Mouse (Mus musculus): ENCODE data around the gene Tsga10.
A peak's percentile ranks its signal among the peaks of the same experiment; 100 is the strongest.

Gene Tsga10

DNA sequence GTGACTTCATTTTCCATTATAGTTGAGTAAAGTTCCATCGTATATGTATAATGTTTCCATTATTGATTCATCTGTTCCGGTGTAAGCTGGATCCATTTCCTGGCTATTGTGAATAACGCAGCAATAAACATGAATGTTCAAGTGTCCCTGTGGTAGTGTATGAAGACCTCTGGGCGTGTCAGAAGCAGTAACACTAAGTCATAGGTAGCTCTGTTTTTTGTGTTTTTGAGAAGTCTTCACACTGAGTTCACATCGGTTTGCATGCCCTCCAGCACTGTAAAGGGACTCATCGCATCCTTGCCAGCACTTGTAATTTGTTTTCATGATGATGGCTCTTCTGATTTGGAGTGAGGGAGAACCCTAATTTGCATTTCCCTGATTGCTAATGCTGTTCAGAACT lies at the start of gene Tsga10:
Gene Tsga10, minus strand, starts transcription at position 144 of the 400 bp plus-strand sequence.
- no peak for DNase-seq (ENCODE audit: low read depth, low spot score)

DNA sequence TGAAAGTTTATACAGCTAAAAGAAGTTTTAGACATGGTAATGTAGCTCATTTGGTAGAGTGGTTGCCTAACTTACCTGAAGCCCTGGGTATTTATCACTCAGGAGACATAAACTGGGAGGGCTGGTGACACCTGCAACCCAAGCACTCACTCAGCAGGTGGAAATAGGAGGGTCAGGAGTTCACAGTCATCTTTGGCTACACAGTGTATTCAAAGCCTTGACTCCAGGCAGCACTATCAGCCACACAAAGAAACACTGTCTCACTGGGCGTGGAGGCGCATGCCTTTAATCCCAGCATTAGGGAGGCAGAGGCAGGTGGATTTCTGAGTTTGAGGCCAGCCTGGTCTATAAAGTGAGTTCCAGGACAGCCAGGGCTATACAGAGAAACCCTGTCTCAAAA lies 46.5 kb upstream of the Tsga10 start:
- DNase-seq (ENCODE audit: low read depth, low spot score): no peak

DNA sequence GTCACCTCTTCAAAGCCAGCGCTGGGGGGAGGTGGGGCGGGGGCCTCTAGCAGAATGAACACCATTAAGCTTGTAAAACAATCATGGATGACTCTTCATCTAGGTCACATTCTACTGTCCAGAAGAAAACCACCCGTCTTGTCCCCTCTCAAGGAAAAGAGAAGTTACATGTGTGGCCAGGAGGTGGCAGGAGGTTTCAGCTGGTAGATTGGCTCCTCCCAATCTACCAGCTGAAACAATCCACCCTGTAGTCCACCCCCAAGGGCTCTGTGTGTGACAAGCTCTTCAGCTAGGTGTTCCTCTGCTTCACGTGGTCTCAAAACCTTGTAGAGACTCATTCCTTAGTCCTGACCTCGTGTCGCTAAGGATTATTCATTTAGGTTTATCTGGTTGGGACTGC lies 36.9 kb upstream of the Tsga10 start:
- no peak for DNase-seq (ENCODE audit: low read depth, low spot score)

DNA sequence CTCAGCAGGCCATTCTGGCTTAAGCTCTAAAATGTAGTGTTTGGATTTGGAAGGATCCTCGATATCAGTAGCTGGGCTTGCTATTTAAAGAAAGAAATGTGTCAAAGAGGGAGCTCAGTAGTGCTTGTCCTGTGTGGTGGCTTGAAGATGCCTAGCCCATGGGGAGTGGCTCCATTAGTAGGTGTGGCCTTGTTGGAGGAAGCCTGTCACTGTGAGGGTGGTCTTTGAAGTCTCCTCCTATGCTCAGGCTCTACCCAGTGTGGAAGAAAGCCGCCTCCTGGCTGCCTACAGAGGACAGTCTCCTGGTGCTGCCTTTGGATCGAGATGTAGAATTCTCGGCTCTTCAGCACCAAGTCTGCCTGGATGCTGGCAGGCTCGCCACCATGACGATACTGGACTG lies 34.1 kb upstream of the Tsga10 start:
- no peak for DNase-seq (ENCODE audit: low read depth, low spot score)

DNA sequence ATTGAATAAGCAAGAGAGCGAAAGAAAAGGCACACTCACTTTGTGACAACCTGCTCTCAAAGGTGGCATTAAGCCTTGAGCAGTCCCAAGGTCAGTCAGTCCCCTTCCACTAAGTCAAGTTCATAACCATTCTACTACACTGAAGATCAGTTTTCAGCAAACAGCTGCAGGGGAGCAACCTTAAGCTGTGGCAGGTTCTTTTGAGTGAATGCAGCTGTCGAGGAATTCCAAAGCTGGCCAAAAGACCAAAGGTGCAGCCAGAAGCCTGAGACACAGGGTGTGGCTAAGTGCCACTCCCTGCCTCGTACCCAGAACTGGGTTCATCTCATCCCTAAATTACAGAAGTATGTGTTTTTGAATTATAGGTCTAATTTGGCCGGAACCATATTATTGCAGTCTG lies 33.6 kb upstream of the Tsga10 start:
- no peak for DNase-seq (ENCODE audit: low read depth, low spot score)

DNA sequence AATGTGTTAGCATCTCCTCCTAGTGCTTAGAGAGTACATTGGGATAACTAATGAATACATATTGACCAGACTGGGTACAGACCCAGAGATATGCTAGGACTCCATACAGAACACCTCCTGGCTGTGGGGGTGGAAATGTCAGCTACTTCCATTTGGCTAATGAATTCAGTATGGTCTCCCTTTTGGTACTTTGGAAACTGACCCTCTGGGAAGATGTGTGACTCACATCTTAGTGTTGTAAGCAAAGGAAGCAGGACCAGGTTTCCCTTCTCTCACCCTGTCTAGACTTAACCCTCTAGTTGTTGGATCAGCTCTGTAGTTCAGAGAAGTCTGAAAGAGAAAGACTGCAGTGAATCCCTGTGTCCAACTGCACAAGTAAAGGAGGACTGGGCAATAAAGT lies 28.4 kb upstream of the Tsga10 start:
- DNase-seq (ENCODE audit: low read depth, low spot score): no peak

GRCm38 (mm10) chr1:37891400-37891799 lies 25.2 kb upstream of the Tsga10 start:
- DNase-seq (ENCODE audit: low read depth, low spot score): no peak

- DNase-seq (ENCODE audit: low read depth, low spot score): peak; percentile 84
Measured at GRCm38 (mm10) chr1:37890025-37890652, 23.9 kb upstream of the Tsga10 start, which contains the start of the genes Mitd1 and Mrpl30. Mitd1 (minus strand) TSS chr1:37890411. Mrpl30 (plus strand) TSS chr1:37890477.

- no peak for DNase-seq (ENCODE audit: low read depth, low spot score)
Measured at GRCm38 (mm10) chr1:37889206-37889605, 23.0 kb upstream of the Tsga10 start.

DNA sequence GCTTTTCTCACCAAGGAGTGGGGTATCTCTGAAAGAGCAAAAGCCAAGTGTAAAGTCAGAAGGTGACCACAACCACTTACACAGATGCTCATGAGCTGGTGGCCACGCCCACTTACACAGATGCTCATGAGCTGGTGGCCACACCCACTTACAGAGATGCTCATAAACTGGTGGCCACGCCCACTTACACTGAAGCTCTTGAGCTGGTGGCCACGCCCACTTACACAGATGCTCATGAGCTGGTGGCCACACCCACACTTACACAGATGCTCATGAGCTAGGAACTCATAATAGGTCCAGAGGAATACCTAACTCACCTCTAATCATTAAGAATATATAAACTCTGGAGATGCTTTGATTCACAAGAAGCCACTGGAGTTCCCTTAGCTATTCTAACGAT lies 18.2 kb upstream of the Tsga10 start:
- DNase-seq (ENCODE audit: low read depth, low spot score): no peak

- no peak for DNase-seq (ENCODE audit: low read depth, low spot score)
Measured at GRCm38 (mm10) chr1:37883411-37883810, 17.2 kb upstream of the Tsga10 start.

GRCm38 (mm10) chr1:37877736-37878460 lies 11.7 kb upstream of the Tsga10 start:
- DNase-seq (ENCODE audit: low read depth, low spot score): no peak

DNA sequence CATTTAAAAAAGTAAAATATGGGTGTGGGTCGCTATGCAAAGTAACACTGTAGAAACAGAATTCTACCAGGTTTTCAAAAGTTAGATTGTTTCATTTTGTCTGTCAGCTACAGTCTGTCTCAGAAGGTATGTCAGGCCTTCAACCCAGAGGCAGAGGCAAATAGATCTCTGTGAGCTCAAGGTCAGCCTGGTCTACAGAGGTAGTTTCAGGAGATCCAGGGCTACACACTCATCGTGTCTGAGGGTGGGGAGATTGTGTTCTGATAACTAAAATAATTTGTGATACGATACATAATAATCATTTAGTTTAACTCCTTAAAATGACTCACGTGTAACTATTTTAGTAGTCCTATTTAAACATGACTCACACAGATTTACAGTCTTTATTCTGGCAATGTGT lies 6.9 kb upstream of the Tsga10 start:
- no peak for DNase-seq (ENCODE audit: low read depth, low spot score)

DNA sequence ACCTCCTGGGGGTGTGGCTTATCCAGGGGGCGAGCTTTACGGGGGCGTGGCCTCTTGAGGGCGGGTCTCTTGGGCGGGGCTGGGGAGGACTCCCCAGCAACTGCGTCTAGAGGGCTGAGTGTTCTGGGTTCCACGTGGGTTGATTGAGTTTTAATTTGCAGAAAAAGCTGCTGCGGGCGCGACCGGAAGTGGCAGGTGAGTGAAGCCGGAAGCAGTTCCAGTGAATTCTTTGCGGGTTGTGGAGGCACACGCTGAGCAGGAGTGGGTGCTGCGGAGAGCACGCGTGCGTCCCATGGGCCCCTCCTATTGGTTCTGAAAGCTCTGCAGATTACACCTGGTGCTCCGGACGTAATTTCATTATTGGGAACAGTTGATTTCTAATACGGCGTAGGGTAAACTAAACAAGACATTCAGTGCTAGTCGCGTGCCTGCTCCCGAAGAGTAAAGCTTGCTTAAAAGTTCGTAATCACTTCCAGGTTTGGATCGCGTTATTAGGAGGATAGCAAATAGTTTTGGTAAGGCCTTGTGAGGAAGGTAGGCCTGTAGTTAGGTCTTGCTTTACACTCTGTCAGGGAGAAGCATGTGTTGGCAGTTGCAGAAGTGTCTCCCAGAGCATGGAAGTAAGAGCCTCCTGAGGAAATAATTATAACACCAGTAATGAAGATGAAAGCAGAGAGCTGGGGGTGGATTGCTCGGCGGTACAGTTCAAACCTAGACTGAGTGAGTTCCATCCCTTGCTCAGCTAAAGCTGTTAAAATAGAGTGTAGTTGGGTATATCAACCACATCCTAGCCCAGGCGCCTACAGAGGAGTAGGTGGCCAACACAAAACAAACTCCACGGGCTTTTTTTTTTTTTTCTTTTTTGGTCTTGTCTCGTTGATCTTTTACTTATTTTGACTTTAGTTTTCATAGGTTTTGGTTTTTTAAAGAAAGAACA lies 6.2 kb upstream of the Tsga10 start:
- peak; percentile 63 for DNase-seq (ENCODE audit: low read depth, low spot score)

- no peak for DNase-seq (ENCODE audit: low read depth, low spot score)
Measured at GRCm38 (mm10) chr1:37871704-37872103, 5.5 kb upstream of the Tsga10 start, which contains the start of gene Lipt1. Lipt1 (plus strand) TSS chr1:37871738.

GRCm38 (mm10) chr1:37869362-37869761 lies 3.1 kb upstream of the Tsga10 start:
- no peak for DNase-seq (ENCODE audit: low read depth, low spot score)

DNA sequence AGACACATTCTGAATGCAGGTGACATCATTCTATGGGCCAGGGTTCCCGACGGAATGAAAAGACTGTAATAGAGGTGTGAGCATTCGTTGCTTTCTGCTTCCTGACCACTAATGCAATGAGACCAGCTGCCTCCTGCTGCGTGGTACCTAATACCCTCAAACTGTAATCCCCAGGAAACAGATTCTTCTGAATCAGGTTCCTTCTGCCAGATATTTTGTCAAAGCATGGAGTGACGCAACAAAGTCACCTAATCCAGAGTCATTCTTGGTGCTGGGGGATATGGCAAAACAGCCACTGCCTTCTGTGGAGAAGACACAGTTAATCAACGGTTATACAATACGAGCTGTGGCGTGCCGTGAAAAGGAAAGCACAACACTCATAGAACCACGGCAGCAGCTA lies 2.4 kb upstream of the Tsga10 start:
- no peak for DNase-seq (ENCODE audit: low read depth, low spot score)

DNA sequence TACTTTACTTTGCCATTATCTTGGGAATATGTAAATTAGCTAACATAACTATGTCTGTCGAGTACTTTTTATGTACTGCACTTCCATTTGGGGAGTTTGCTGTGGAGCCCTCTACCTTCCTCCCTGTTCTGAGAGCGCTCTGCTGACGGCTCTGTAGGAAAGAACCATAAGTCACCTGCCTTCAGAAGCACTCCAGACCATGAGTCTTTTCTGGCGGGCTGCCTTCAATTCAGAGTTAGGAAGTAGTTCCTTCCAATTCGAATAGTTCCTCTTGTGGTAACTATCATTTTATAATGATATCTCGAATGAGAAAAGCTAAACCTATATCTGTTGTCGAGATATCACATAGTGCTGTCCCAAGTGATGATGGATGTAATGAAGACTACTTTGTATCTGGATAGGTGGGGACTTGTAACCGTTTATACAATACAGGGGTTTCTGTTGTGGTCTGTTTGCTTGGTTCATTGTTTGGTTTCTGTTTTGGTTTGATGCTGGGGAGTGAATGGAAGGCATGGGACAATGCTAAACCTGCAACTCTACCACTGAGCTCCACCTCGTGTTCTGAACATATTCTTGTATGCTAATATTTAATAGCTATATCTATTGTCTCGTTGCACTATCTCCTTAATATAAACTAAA lies 1.6 kb upstream of the Tsga10 start:
- no peak for DNase-seq (ENCODE audit: low read depth, low spot score)

DNA sequence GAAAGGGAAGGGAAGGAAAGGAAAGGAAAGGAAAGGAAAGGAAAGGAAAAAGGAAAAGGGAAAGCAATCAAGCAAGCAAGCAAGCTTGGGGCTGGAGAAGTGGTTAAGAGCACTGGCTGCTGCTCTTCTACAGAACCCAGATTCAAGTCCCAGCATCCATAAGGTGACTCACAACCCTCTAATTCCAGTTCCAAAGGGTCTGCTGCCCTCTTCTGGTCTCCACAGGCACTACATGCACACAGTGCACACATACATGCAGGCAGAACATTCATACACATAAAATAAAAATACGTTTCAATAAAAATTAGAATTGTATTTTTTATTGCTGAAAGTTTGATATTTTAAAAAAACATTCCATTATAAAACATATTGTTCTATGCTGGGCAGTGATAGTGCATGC lies 827 bp upstream of the Tsga10 start:
- no peak for DNase-seq (ENCODE audit: low read depth, low spot score)

GRCm38 (mm10) chr1:37865401-37866215 lies 621 bp downstream of the Tsga10 start:
- no peak for DNase-seq (ENCODE audit: low read depth, low spot score)
